Mouse (Mus musculus) cerebellum, adult 2 months (tissue): ENCODE results near the gene Iqgap1.

Source experiments
- CTCF ChIP-seq: fragments of 200-500 bp; IDR thresholded peaks from 2 replicates; pipeline ENCODE4 v1.5.1; 2011; ENCODE audit warnings: low read depth, mild to moderate bottlenecking, control low read depth, low read length, moderate library complexity, borderline replicate concordance; ENCODE audit not compliant: insufficient read depth
- POLR2A ChIP-seq: fragments of 200-500 bp; IDR thresholded peaks from 2 replicates; pipeline ENCODE4 v1.6.1; 2011; ENCODE audit warnings: low read length, control low read depth, borderline replicate concordance; ENCODE audit not compliant: insufficient read depth

DNA sequence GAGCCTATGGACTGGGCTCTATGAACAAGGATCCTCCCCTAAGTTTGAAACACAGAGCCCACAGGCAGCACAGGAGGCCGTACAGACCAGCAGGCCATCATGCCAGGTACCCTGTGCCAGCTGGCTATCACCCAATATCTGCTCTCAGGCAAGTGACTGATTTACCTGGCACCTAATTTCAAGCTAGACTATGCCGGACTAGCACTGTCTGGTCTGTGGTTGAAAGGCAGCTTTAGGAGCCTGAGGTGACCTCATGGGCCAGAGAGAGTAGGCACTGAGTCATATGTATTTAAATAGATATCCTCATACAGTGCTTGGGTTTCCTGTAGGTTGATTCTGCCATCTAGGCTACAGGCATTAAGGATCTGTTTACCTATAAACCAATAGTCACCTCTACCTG, 72.2 kb downstream of the Iqgap1 start:
- TF ChIP-seq CTCF, result no peak
- no peak for TF ChIP-seq POLR2A
